Mouse (Mus musculus): Measurements from ENCODE around the gene Cacna1f.

- TF ChIP-seq POLR2A (IDR thresholded peaks at IDR 0.05; ENCODE audit: low read depth, low read length) (no peak), CTCF (conservative IDR thresholded peaks at IDR 0.05; ENCODE audit: insufficient read depth, insufficient read length, low read depth, low read length) (no peak)
Measured at GRCm38 (mm10) chrX:7662936-7663335, 56.1 kb downstream of the Cacna1f start.

Data from kidney, adult 2 months (tissue).